Mouse (Mus musculus): Measurements from ENCODE around the gene C4b.
"Not testable (repeated sequence)": the region's sequence is repeated elsewhere in the genome, so short reads cannot be mapped to it uniquely, and the experiment has no call there.

GRCm38 (mm10) chr17:34745166-34745565, 1.5 kb upstream of the C4b start:
- not testable (repeated sequence) for TF ChIP-seq CTCF (IDR thresholded peaks at IDR 0.05; ENCODE audit: borderline replicate concordance, control insufficient read depth, extremely low read depth, insufficient read depth, low read length, poor library complexity); POLR2A (IDR thresholded peaks at IDR 0.05; ENCODE audit: control insufficient read depth, extremely low read depth, insufficient read depth, low read length, poor library complexity)
